Mouse (Mus musculus) bone marrow, adult 2 months (tissue): ENCODE measurements around the gene Nat8f1. TPM values are rescaled to one million over a fixed set of nuclear protein-coding genes. Genes with fewer than 3 reads are reported as not detected.
"Not testable (repeated sequence)": the region's sequence is repeated elsewhere in the genome, so short reads cannot be mapped to it uniquely, and the experiment has no call there.

ENCODE experiments used
- H3K27ac ChIP-seq: fragments of 200-500 bp; 2 replicates; pipeline ENCODE4 v1.5.1; 2012; ENCODE audit warnings: low read depth, mild to moderate bottlenecking, control low read depth, inconsistent platforms, low read length; ENCODE audit not compliant: control insufficient read depth, poor library complexity, insufficient read depth
- H3K4me1 ChIP-seq: fragments of 200-500 bp; 2 replicates; pipeline ENCODE4 v1.6.1; 2011; ENCODE audit warnings: low read length; ENCODE audit not compliant: control insufficient read depth, insufficient read depth
- H3K4me3 ChIP-seq: fragments of 200-500 bp; replicated peaks from 2 replicates; pipeline ENCODE3; 2011; ENCODE audit warnings: mild to moderate bottlenecking, low read depth, low read length, control low read depth; ENCODE audit not compliant: control insufficient read depth
- CTCF ChIP-seq: fragments of 200-500 bp; IDR thresholded peaks from 2 replicates; pipeline ENCODE4 v1.5.1; 2011; ENCODE audit warnings: low read length, control low read depth; ENCODE audit not compliant: control insufficient read depth, insufficient read depth
- POLR2A ChIP-seq: fragments of 200-500 bp; IDR thresholded peaks from 2 replicates; pipeline ENCODE4 v1.6.1; 2011; ENCODE audit warnings: low read depth, mild to moderate bottlenecking, control low read depth, low read length, borderline replicate concordance; ENCODE audit not compliant: control insufficient read depth
- WGBS: fragments of 180-500 bp; shearing (Covaris S2); methylation state at CpG from one replicate; pipeline ENCODE4 v1.1.7; 2018; 5-methylcytosine and 5-hydroxymethylcytosine counted together
- polyA plus RNA-seq: library from polyadenylated mRNA; stranded (reverse); fragments of >200 nt; gene quantifications from 2 replicates; pipeline ENCODE4 v1.2.4, GENCODE M21; 2011; ENCODE audit warnings: low replicate concordance; ENCODE audit not compliant: missing spikeins, insufficient read depth, insufficient read length

The Nat8f1 gene
- polyA plus RNA-seq, 1 experiment, result 24.1 TPM

DNA sequence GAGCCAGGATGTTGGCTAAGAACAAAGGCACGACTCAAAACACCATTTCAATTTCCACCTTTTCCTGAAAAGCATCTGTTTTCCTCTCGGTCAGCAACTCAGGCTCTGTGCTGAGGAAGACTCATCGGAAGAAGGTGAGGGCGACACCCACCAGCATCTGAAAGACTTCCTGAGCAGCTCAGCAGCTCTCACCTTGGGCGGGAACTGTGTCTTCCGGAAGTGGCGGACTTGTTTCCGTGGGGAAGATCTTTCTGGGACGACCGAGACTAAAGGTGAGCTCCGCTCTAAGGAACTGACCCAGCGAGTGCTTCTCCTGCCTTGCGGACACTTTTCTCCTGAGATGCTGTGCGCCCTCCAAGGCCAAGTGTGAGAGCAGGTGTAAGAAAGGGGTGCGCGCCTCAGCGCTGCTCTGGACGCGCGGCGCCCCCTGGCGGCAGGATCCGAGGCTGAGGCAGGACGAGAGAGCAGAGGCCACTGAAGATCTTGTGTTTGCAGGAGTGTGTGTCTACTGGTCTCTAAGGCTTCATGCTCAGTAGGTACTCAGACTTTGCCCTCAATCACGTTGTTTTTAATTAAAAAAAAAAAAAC lies 20.3 kb downstream of the Nat8f1 start:
- H3K4me1 ChIP-seq, H3K27ac ChIP-seq, H3K4me3 ChIP-seq: not testable (repeated sequence)
- 67% methylated on average over 25 of the region's 25 CpGs for WGBS
- peak; percentile 42; the same call in 1 of the 2 replicates for TF ChIP-seq CTCF

- Histone ChIP-seq H3K4me3 (no peak overlapping the region), H3K4me1 (no peaks in the 10 kb centered on the region), H3K27ac (no peak overlapping the region)
- TF ChIP-seq CTCF, result no peak
- TF ChIP-seq POLR2A, result no peak
- WGBS, result 82% methylated on average over 2 of the region's 2 CpGs
Observed at GRCm38 (mm10) chr6:85888961-85889360, 26.5 kb downstream of the Nat8f1 start.

DNA sequence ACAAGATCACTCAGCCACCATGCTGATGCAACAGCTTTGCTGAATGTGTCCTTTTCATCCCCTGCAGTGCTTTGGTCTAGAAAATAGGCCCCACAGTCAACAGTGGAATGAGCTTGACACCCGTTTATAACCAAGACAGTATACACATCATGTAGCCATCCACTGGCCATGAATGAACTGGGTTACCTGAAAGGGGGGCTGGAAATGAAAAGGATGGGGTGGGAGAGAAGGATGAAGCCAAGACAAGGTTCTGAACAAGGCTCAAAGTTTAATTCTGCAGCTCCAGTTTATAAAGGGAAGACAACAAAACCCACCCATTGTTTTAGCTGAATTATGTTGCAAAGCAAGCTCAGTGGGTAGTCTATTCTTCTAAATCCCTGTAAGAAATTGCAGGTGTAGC lies 31.2 kb downstream of the Nat8f1 start:
- no peak for TF ChIP-seq POLR2A
- TF ChIP-seq CTCF, result no peak

DNA sequence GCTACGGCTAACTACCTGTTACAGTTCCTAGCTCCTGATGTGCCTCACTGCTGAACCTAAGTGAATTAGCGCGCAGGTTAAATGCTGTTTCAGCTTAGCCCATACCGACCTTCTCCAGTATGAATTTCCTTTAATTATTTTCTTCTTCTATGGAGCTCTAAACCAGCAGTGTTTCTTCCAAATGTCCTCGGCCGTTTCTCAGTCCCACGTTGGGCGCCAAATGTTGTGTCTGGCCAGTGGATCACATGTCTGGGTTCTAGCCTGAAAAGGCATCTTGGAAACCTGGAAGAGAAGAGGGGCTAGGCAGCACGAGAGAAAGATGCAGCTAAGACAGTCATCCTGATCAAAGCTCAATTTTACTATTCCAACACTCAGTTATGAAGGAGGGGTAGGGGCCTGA lies 32.2 kb downstream of the Nat8f1 start:
- 88% methylated on average over 9 of the region's 9 CpGs for WGBS
- not testable (repeated sequence) for H3K4me3 ChIP-seq

More for the DNA sequence above, 31.2 kb downstream of the Nat8f1 start:
- H3K4me3 ChIP-seq, result no peak overlapping the region
- H3K27ac ChIP-seq, result no peak overlapping the region
- no peaks in the 10 kb centered on the region for H3K4me1 ChIP-seq
- 84% methylated on average over 1 of the region's 1 CpGs for WGBS

GRCm38 (mm10) chr6:85869006-85869405 lies 46.5 kb downstream of the Nat8f1 start, which contains the start of gene Nat8f2:
Gene Nat8f2, minus strand, starts transcription at chr6:85869158.
- 83% methylated on average over 5 of the region's 5 CpGs for WGBS
- H3K4me1 ChIP-seq, H3K27ac ChIP-seq, H3K4me3 ChIP-seq: not testable (repeated sequence)

More for the DNA sequence above, 32.2 kb downstream of the Nat8f1 start:
- H3K27ac ChIP-seq, H3K4me1 ChIP-seq: not testable (repeated sequence)

DNA sequence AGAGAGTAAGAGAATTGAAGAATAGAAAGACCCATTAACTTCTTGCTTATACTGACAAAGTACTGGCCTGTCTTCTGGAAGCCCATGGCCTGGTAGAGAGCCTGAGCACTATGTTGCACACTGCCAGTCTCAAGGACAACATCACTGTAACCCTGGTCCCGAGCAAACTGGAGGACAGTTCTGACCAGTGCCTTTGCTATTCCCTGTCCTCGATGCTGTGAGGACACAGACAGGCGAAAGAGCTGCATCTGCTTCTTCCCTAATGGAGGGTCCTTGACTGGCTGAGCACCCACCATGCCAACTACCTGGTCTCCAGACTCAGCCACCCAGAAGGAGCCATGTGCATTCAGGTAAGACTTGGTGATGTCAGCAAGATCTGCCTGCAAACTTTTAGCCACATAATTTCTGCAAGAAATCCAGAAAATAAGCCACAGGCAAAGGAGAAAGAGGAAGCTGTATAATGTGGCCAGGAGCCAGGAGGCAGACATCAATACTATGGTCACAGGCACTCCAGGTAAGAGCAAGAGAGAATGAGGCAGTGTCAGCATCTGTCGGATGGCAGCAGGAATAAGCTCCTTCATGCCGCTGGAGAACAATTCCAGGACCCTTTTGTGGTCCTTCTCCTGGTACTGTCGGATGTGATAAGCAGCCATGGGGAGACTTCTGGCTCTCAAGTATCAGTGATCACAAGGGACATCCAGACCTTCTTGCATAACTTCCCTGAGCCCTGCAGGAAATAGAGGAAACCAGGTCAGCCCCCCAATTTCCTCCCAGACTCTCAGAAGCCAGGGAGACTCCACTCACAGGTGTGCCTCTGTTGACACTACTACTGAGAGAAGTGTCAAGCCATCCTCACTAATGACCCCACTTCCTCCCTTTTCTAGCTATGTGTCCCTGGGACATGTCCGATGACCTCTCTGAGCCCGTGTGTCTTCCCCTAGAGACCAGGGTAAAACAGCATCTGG lies 47.5 kb downstream of the Nat8f1 start:
- H3K4me3 ChIP-seq, result no peak overlapping the region
- no peaks in the 10 kb centered on the region; the same call in 1 of the 2 replicates for H3K4me1 ChIP-seq
- TF ChIP-seq CTCF (no peak), POLR2A (no peak)
- H3K27ac ChIP-seq, result no peak overlapping the region
- 35% methylated on average over 8 of the region's 8 CpGs for WGBS

DNA sequence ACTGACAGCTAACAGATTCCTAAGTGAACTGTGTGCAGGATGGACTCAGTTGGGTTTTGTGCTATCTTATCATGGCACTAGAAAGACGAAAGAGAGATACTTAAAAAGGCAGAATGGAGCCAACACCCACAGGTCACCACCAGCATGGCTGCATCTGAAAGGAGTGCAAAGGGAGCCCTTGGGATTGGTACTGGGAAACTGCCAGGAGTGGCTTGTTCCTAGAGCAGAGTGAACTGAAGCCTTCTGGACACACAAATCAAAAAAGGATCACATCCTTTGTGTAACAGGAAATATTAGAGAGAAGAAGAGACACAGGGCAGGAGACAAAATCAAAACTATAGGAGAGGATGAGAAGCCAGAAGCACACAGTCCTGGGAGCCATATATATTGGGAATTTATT lies 48.5 kb downstream of the Nat8f1 start:
- WGBS, result 80% methylated on average over 1 of the region's 1 CpGs
- not testable (repeated sequence) for H3K27ac ChIP-seq, H3K4me1 ChIP-seq, H3K4me3 ChIP-seq

- H3K4me3 ChIP-seq, H3K27ac ChIP-seq, H3K4me1 ChIP-seq: not testable (repeated sequence)
- 75% methylated on average over 3 of the region's 3 CpGs for WGBS
Observed at GRCm38 (mm10) chr6:85866166-85866565, 49.3 kb downstream of the Nat8f1 start.

GRCm38 (mm10) chr6:85864900-85865639 lies 50.4 kb downstream of the Nat8f1 start:
- not testable (repeated sequence) for H3K4me3 ChIP-seq, H3K27ac ChIP-seq, H3K4me1 ChIP-seq
- WGBS, result 69% methylated on average over 6 of the region's 7 CpGs
